Mouse (Mus musculus): Measurements from ENCODE around the gene Ing3. TPM values are rescaled to one million over a fixed set of nuclear protein-coding genes. Genes with fewer than 3 reads are reported as not detected.

Ing3 gene
- polyA plus RNA-seq, 2 experiments, result 25.3 to 52.2 TPM

GRCm38 (mm10) chr6:22010258-22010657 lies 60.9 kb downstream of the Ing3 start:
- no peak overlapping the region for H3K27ac ChIP-seq (replicated peaks; ENCODE audit: low read depth, low read length)
- H3K9ac ChIP-seq (ENCODE audit: low read depth, low read length, severe bottlenecking), result no peak overlapping the region
- peaks cover 2% of the 10 kb centered on the region; the same call in 1 of the 2 replicates for H3K4me1 ChIP-seq (ENCODE audit: control insufficient read depth, insufficient read depth, low read length)
- DNase-seq (ENCODE audit: low spot score) (no peak), ATAC-seq (ENCODE audit: low FRiP score, low read depth) (no peak)
- TF ChIP-seq POLR2A (IDR thresholded peaks at IDR 0.05; ENCODE audit: borderline replicate concordance, extremely low read depth, insufficient read depth, insufficient read length), result no peak
- no peak overlapping the region for H3K4me2 ChIP-seq (replicated peaks; ENCODE audit: low read depth, low read length, severe bottlenecking)
- 0 out of 2 replicates have a peak, but pooled peaks cover 6% of the 10 kb centered on the region for H3K36me3 ChIP-seq (ENCODE audit: control insufficient read depth, insufficient read depth, low read length)
- 63% methylated on average over 12 of the region's 12 CpGs for WGBS
- no peak overlapping the region for H3K4me3 ChIP-seq (replicated peaks; ENCODE audit: low read length)
- H3K9me3 ChIP-seq (ENCODE audit: control insufficient read depth, low read length), result no peaks in the 10 kb centered on the region
- H3K27me3 ChIP-seq (ENCODE audit: control insufficient read depth, insufficient read depth, low read length), result no peaks in the 10 kb centered on the region

GRCm38 (mm10) chr6:22010761-22011281 lies 61.5 kb downstream of the Ing3 start:
- WGBS, result 91% methylated on average over 11 of the region's 11 CpGs
- Histone ChIP-seq H3K4me1 (ENCODE audit: control insufficient read depth, insufficient read depth, low read length) (peaks cover 2% of the 10 kb centered on the region; the same call in 1 of the 2 replicates), H3K27ac (replicated peaks; ENCODE audit: low read depth, low read length) (no peak overlapping the region), H3K4me3 (replicated peaks; ENCODE audit: low read length) (no peak overlapping the region), H3K9ac (ENCODE audit: low read depth, low read length, severe bottlenecking) (no peak overlapping the region), H3K4me2 (replicated peaks; ENCODE audit: low read depth, low read length, severe bottlenecking) (no peak overlapping the region), H3K9me3 (ENCODE audit: control insufficient read depth, low read length) (no peaks in the 10 kb centered on the region), H3K27me3 (ENCODE audit: control insufficient read depth, insufficient read depth, low read length) (no peaks in the 10 kb centered on the region), H3K36me3 (ENCODE audit: control insufficient read depth, insufficient read depth, low read length) (0 out of 2 replicates have a peak, but pooled peaks cover 6% of the 10 kb centered on the region)
- ATAC-seq (ENCODE audit: low FRiP score, low read depth) (no peak), DNase-seq (ENCODE audit: low spot score) (no peak)
- no peak for TF ChIP-seq POLR2A (IDR thresholded peaks at IDR 0.05; ENCODE audit: borderline replicate concordance, extremely low read depth, insufficient read depth, insufficient read length)

GRCm38 (mm10) chr6:22011546-22011945 lies 62.2 kb downstream of the Ing3 start:
- Histone ChIP-seq H3K4me2 (replicated peaks; ENCODE audit: low read depth, low read length, severe bottlenecking) (no peak overlapping the region), H3K9me3 (ENCODE audit: control insufficient read depth, low read length) (no peaks in the 10 kb centered on the region), H3K27ac (replicated peaks; ENCODE audit: low read depth, low read length) (no peak overlapping the region), H3K4me3 (replicated peaks; ENCODE audit: low read length) (no peak overlapping the region), H3K27me3 (ENCODE audit: control insufficient read depth, insufficient read depth, low read length) (no peaks in the 10 kb centered on the region), H3K4me1 (ENCODE audit: control insufficient read depth, insufficient read depth, low read length) (peaks cover 2% of the 10 kb centered on the region; the same call in 1 of the 2 replicates), H3K36me3 (ENCODE audit: control insufficient read depth, insufficient read depth, low read length) (0 out of 2 replicates have a peak, but pooled peaks cover 6% of the 10 kb centered on the region), H3K9ac (ENCODE audit: low read depth, low read length, severe bottlenecking) (no peak overlapping the region)
- no peak for TF ChIP-seq POLR2A (IDR thresholded peaks at IDR 0.05; ENCODE audit: borderline replicate concordance, extremely low read depth, insufficient read depth, insufficient read length)
- no peak for DNase-seq (ENCODE audit: low spot score)
- no peak for ATAC-seq (ENCODE audit: low FRiP score, low read depth)
- WGBS, result 54% methylated on average over 2 of the region's 2 CpGs

GRCm38 (mm10) chr6:22012099-22012498 lies 62.7 kb downstream of the Ing3 start:
- Histone ChIP-seq H3K4me1 (ENCODE audit: control insufficient read depth, insufficient read depth, low read length) (peaks cover 2% of the 10 kb centered on the region; the same call in 1 of the 2 replicates), H3K36me3 (ENCODE audit: control insufficient read depth, insufficient read depth, low read length) (0 out of 2 replicates have a peak, but pooled peaks cover 6% of the 10 kb centered on the region), H3K9me3 (ENCODE audit: control insufficient read depth, low read length) (no peaks in the 10 kb centered on the region), H3K27me3 (ENCODE audit: control insufficient read depth, insufficient read depth, low read length) (no peaks in the 10 kb centered on the region), H3K27ac (replicated peaks; ENCODE audit: low read depth, low read length) (no peak overlapping the region), H3K9ac (ENCODE audit: low read depth, low read length, severe bottlenecking) (no peak overlapping the region), H3K4me3 (replicated peaks; ENCODE audit: low read length) (no peak overlapping the region), H3K4me2 (replicated peaks; ENCODE audit: low read depth, low read length, severe bottlenecking) (no peak overlapping the region)
- TF ChIP-seq POLR2A (IDR thresholded peaks at IDR 0.05; ENCODE audit: borderline replicate concordance, extremely low read depth, insufficient read depth, insufficient read length), result no peak
- ATAC-seq (ENCODE audit: low FRiP score, low read depth) (no peak), DNase-seq (ENCODE audit: low spot score) (no peak)
- 78% methylated on average over 5 of the region's 5 CpGs for WGBS

- H3K9ac ChIP-seq (ENCODE audit: low read depth, low read length, severe bottlenecking), result no peak overlapping the region
- no peak overlapping the region for H3K4me2 ChIP-seq (replicated peaks; ENCODE audit: low read depth, low read length, severe bottlenecking)
- no peak for DNase-seq (ENCODE audit: low spot score)
- TF ChIP-seq POLR2A (IDR thresholded peaks at IDR 0.05; ENCODE audit: borderline replicate concordance, extremely low read depth, insufficient read depth, insufficient read length), result no peak
- no peaks in the 10 kb centered on the region for H3K9me3 ChIP-seq (ENCODE audit: control insufficient read depth, low read length)
- H3K36me3 ChIP-seq (ENCODE audit: control insufficient read depth, insufficient read depth, low read length), result peaks cover 8% of the 10 kb centered on the region; the same call in 1 of the 2 replicates
- no peaks in the 10 kb centered on the region for H3K27me3 ChIP-seq (ENCODE audit: control insufficient read depth, insufficient read depth, low read length)
- H3K27ac ChIP-seq (replicated peaks; ENCODE audit: low read depth, low read length), result no peak overlapping the region
- 65% methylated on average over 5 of the region's 5 CpGs for WGBS
- peaks cover 2% of the 10 kb centered on the region; the same call in 1 of the 2 replicates for H3K4me1 ChIP-seq (ENCODE audit: control insufficient read depth, insufficient read depth, low read length)
- no peak overlapping the region for H3K4me3 ChIP-seq (replicated peaks; ENCODE audit: low read length)
- no peak for ATAC-seq (ENCODE audit: low FRiP score, low read depth)
Observed at GRCm38 (mm10) chr6:22012501-22012900, 63.1 kb downstream of the Ing3 start.
